In genomic region chr12:29395401-29395982, GRCm38 (mm10) we compare ENCODE assay signal across 21 mouse cellular contexts.
DNase-seq lines count a peak whose midpoint lies in the region; ATAC-seq and TF ChIP-seq lines count a peak whose summit lies in the region.
"Had no signal": no experiment of that assay in that cellular context is flagged by ENCODE, and none has a peak within 500 bp of the region (broad histone marks: within the 10 kb centered on the region; RNA-seq: fewer than 3 reads in every experiment).

No protein-coding gene starts in this region.

- H3K27me3 ChIP-seq in heart, adult 2 months (ENCODE audit: control insufficient read depth, insufficient read depth, low read length), result no peaks in the 10 kb centered on the region
- H3K27me3 ChIP-seq in midbrain, embryonic 15.5 days (replicated peaks), result no peaks in the 10 kb centered on the region
- H3K27me3 ChIP-seq in hindbrain, embryonic 10.5 days (ENCODE audit: insufficient read depth, poor library complexity, severe bottlenecking), result no peaks in the 10 kb centered on the region
- H3K27me3 ChIP-seq: intestine, embryonic 15.5 days; midbrain, embryonic 13.5 days; neural tube, embryonic 15.5 days had no signal

- no peak overlapping the region for H3K4me2 ChIP-seq in midbrain, embryonic 15.5 days
- H3K4me2 ChIP-seq: hindbrain, embryonic 14.5 days; intestine, embryonic 15.5 days; midbrain, embryonic 13.5 days; neural tube, embryonic 15.5 days had no signal

- no peaks in the 10 kb centered on the region for H3K79me2 ChIP-seq in heart, adult 2 months (replicated peaks; ENCODE audit: control insufficient read depth, insufficient read depth, low read length)

- no peak overlapping the region for H3K9ac ChIP-seq in heart, adult 2 months (ENCODE audit: low read depth, low read length)
- no peak overlapping the region for H3K9ac ChIP-seq in midbrain, embryonic 15.5 days
- H3K9ac ChIP-seq: hindbrain, embryonic 14.5 days; intestine, embryonic 15.5 days; liver, embryonic 14.5 days; midbrain, embryonic 13.5 days; neural tube, embryonic 15.5 days had no signal

- ATAC-seq in midbrain, embryonic 15.5 days (replicated peaks), result no peak
- ATAC-seq: forebrain, embryonic 14.5 days; intestine, embryonic 15.5 days; midbrain, embryonic 13.5 days had no signal

- peak; percentile 80 for DNase-seq in heart, adult 11 months
- DNase-seq in heart, adult 2 months, result no peak
- DNase-seq in kidney, postnatal 10 days, result peak; percentile 6
- DNase-seq in kidney, postnatal 4 days, result no peak
- DNase-seq in adrenal gland, postnatal 14 days, result peak; percentile 23
- peak; percentile 48 for DNase-seq in lung, postnatal 14 days
- DNase-seq in hindbrain, embryonic 10.5 days (ENCODE audit: low spot score), result no peak
- DNase-seq: cerebellum, postnatal 25 days; gastrocnemius, postnatal 36 days had no signal

- TF ChIP-seq CTCF in heart, adult 2 months (IDR thresholded peaks at IDR 0.05), result no peak

- 50% methylated on average over 14 of the region's 14 CpGs for WGBS in heart, adult 2 months
- WGBS in midbrain, embryonic 15.5 days, result 87% methylated on average over 14 of the region's 14 CpGs
- WGBS in hindbrain, embryonic 10.5 days, result 84% methylated on average over 14 of the region's 14 CpGs

- no peaks in the 10 kb centered on the region for H3K36me3 ChIP-seq in heart, adult 2 months (ENCODE audit: control insufficient read depth, insufficient read depth, low read length)
- no peaks in the 10 kb centered on the region for H3K36me3 ChIP-seq in midbrain, embryonic 15.5 days (replicated peaks)
- no peaks in the 10 kb centered on the region for H3K36me3 ChIP-seq in hindbrain, embryonic 10.5 days
- H3K36me3 ChIP-seq: embryonic facial prominence, embryonic 10.5 days; intestine, embryonic 15.5 days; limb, embryonic 10.5 days; midbrain, embryonic 13.5 days; neural tube, embryonic 15.5 days had no signal

- intact Hi-C loops in heart, adult 2 months (cut with DNase I), result no loop called here

- H3K4me3 ChIP-seq in heart, adult 2 months, result no peak overlapping the region
- H3K4me3 ChIP-seq in midbrain, embryonic 15.5 days, result no peak overlapping the region
- H3K4me3 ChIP-seq in hindbrain, embryonic 10.5 days, result no peak overlapping the region
- H3K4me3 ChIP-seq: embryonic facial prominence, embryonic 10.5 days; intestine, embryonic 15.5 days; layer of hippocampus, adult 2 months; left cerebral cortex, adult 2 months; limb, embryonic 10.5 days; midbrain, embryonic 13.5 days; myocyte; neural tube, embryonic 15.5 days had no signal

- no peak for TF ChIP-seq POLR2A in heart, adult 2 months (IDR thresholded peaks at IDR 0.05; ENCODE audit: insufficient read depth, low read depth, low read length)

- H3K4me1 ChIP-seq in heart, adult 2 months (ENCODE audit: control insufficient read depth, insufficient read depth, low read length), result peaks cover 1% of the 10 kb centered on the region; the same call in 1 of the 2 replicates
- H3K4me1 ChIP-seq in midbrain, embryonic 15.5 days, result no peaks in the 10 kb centered on the region
- peaks cover 7% of the 10 kb centered on the region for H3K4me1 ChIP-seq in hindbrain, embryonic 10.5 days (replicated peaks)
- H3K4me1 ChIP-seq: intestine, embryonic 15.5 days; limb, embryonic 10.5 days; neural tube, embryonic 15.5 days had no signal

- H3K27ac ChIP-seq in heart, adult 2 months, result no peak overlapping the region
- no peak overlapping the region for H3K27ac ChIP-seq in midbrain, embryonic 15.5 days
- H3K27ac ChIP-seq in hindbrain, embryonic 10.5 days, result no peak overlapping the region
- H3K27ac ChIP-seq: embryonic facial prominence, embryonic 10.5 days; hindbrain, embryonic 14.5 days; intestine, embryonic 15.5 days; layer of hippocampus, adult 2 months; left cerebral cortex, adult 2 months; limb, embryonic 10.5 days; liver, embryonic 14.5 days; midbrain, embryonic 13.5 days; neural tube, embryonic 15.5 days had no signal

- no peak for TF ChIP-seq EP300 in heart, adult 2 months (IDR thresholded peaks at IDR 0.05; ENCODE audit: insufficient read depth, low read depth, low read length)

- H3K9me3 ChIP-seq in midbrain, embryonic 15.5 days, result no peaks in the 10 kb centered on the region
- H3K9me3 ChIP-seq in hindbrain, embryonic 10.5 days, result no peaks in the 10 kb centered on the region
- H3K9me3 ChIP-seq: embryonic facial prominence, embryonic 10.5 days; intestine, embryonic 15.5 days; limb, embryonic 10.5 days; midbrain, embryonic 13.5 days; neural tube, embryonic 15.5 days had no signal

Comparison
In these comparisons a context has a peak if more than half of its experiments do, and no peak if none do; other contexts are left out.
1. DNase-seq: peak in heart, adult 11 months (single experiment), kidney, postnatal 10 days (single experiment), adrenal gland, postnatal 14 days (single experiment) and lung, postnatal 14 days (single experiment); none in heart, adult 2 months (0 of 2), kidney, postnatal 4 days (0 of 2) and hindbrain, embryonic 10.5 days (single experiment).